Mouse (Mus musculus) central nervous system, embryonic 14 days (tissue): ENCODE results near the gene Gm10378. TPM values are rescaled to one million over a fixed set of nuclear protein-coding genes. Genes with fewer than 3 reads are reported as not detected.

Experiments
- polyA plus RNA-seq: library from polyadenylated mRNA; depleted of rRNA; stranded (reverse); fragments of >200 nt; gene quantifications from 2 replicates; pipeline ENCODE4 v1.2.3, GENCODE M21; 2012; rRNA removed

Gm10378 gene
- not detected in 2 replicates for polyA plus RNA-seq

DNA sequence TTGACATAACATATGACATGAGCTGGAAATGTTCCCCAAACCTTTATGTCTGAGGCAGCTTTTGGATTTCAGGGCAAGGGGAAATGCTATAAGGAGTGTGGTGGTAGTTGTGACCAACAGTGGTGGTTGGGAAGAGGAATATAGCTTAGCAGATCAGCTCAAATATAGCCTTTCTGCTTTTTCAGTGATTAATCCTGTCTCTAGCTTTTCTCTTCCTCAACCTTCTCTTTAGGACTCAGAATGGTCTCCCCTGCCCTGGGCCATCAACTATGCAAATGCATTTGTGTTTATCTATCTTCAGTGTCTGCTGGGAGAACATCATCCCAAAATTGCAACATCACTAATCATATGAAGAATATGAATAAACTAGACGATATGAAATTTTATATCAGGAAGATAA, at the start of gene Gm10378:
Gm10378 (plus strand) TSS at position 301 of the 400 bp plus-strand sequence.

GRCm38 (mm10) chr14:42641817-42642216, 13.9 kb upstream of the Gm10378 start, which contains the start of gene Gm3633:
Gene Gm3633, minus strand, starts transcription at chr14:42641917.

Other genes starting within 250 kb of the Gm10378 start
- not detected in 2 replicates for gene Gm8005, start 216.3 kb upstream of the Gm10378 start, polyA plus RNA-seq
- gene Gm8011, start 192.1 kb upstream of the Gm10378 start, polyA plus RNA-seq = not detected in 2 replicates
- gene Gm8020, start 153.6 kb upstream of the Gm10378 start, polyA plus RNA-seq = not detected in 2 replicates
- not detected in 2 replicates for gene Gm8024, start 131.7 kb upstream of the Gm10378 start, polyA plus RNA-seq
- not detected in 2 replicates for gene Gm17124, start 56.1 kb upstream of the Gm10378 start, polyA plus RNA-seq
- not detected in 2 replicates for gene Gm3633, start 14.0 kb upstream of the Gm10378 start, polyA plus RNA-seq
- gene Gm3015, start 112.9 kb downstream of the Gm10378 start, polyA plus RNA-seq = not detected in 2 replicates
- gene Gm10377, start 142.0 kb downstream of the Gm10378 start, polyA plus RNA-seq = not detected in 2 replicates
- not detected in 2 replicates for gene Gm21977, start 197.5 kb downstream of the Gm10378 start, polyA plus RNA-seq